Mouse (Mus musculus): ENCODE results near the gene Pgpep1. TPM values are rescaled to one million over a fixed set of nuclear protein-coding genes. Genes with fewer than 3 reads are reported as not detected.

Pgpep1 gene
- polyA plus RNA-seq, 1 experiment, result 38.5 TPM

DNA sequence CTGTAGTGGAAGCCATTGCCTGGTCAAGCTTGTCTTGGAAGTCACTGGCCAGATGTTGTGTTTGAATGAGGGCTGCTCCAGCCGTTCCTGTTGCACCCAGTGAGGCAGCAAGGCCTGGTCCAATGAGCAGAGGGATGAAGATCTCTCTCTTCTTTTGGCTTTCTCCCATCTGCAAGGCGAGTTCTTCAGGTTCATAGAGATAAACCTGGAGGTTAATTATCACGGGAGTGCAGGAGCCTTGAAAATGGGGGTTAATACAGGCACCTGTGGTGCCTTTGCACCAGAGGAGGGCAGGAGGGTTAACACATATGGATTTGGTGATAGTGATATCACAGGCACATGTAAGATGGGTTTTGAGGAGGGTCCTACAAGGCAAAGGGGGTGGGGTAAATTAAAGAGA, 38.0 kb downstream of the Pgpep1 start:
- H3K4me3 ChIP-seq, result no peak overlapping the region
- H3K79me2 ChIP-seq (ENCODE audit: control insufficient read depth, insufficient read depth), result no peaks in the 10 kb centered on the region
- no peaks in the 10 kb centered on the region for H3K36me3 ChIP-seq (ENCODE audit: control insufficient read depth, insufficient read depth)
- H3K4me2 ChIP-seq (ENCODE audit: low read depth), result no peak overlapping the region
- H3ac ChIP-seq (ENCODE audit: control insufficient read depth, insufficient read length), result no peak overlapping the region
- H3K27me3 ChIP-seq (ENCODE audit: control insufficient read depth, insufficient read depth, insufficient read length), result no peaks in the 10 kb centered on the region
- no peak for TF ChIP-seq REST (IDR thresholded peaks at IDR 0.05; ENCODE audit: insufficient read depth, insufficient read length)
- TF ChIP-seq TCF3 (IDR thresholded peaks at IDR 0.05; ENCODE audit: insufficient read length, low read depth), result no peak
- no peak for TF ChIP-seq POLR2A (IDR thresholded peaks at IDR 0.05; ENCODE audit: insufficient read length, low read depth)
- TF ChIP-seq MYOD1 (IDR thresholded peaks at IDR 0.05; ENCODE audit: control insufficient read depth in 1 of 3, insufficient read length in 2 of 3, low read depth in 2 of 3), result no peak

- TF ChIP-seq CEBPB (IDR thresholded peaks at IDR 0.05; ENCODE audit: insufficient read depth, poor library complexity, severe bottlenecking) (no peak), SRF (IDR thresholded peaks at IDR 0.05; ENCODE audit: control insufficient read depth, insufficient read length, low read depth) (no peak), USF1 (IDR thresholded peaks at IDR 0.05; ENCODE audit: low read depth) (no peak), TCF3 (IDR thresholded peaks at IDR 0.05; ENCODE audit: insufficient read length, low read depth) (no peak), MYOG (IDR thresholded peaks at IDR 0.05; ENCODE audit: control insufficient read depth in 1 of 3, insufficient read depth in 1 of 3, insufficient read length in 2 of 3, low read depth in 2 of 3) (no peak), E2F4 (IDR thresholded peaks at IDR 0.05; ENCODE audit: insufficient read depth) (no peak), POLR2A (IDR thresholded peaks at IDR 0.05; ENCODE audit: insufficient read length, low read depth) (no peak), MAX (IDR thresholded peaks at IDR 0.05; ENCODE audit: low read depth) (no peak), REST (IDR thresholded peaks at IDR 0.05; ENCODE audit: insufficient read depth, insufficient read length) (no peak), TCF12 (IDR thresholded peaks at IDR 0.05; ENCODE audit: insufficient read depth, poor library complexity, severe bottlenecking) (no peak)
- Histone ChIP-seq H3ac (ENCODE audit: control insufficient read depth, insufficient read length) (no peak overlapping the region), H3K27me3 (ENCODE audit: control insufficient read depth, insufficient read depth, insufficient read length) (no peaks in the 10 kb centered on the region), H3K4me2 (ENCODE audit: low read depth) (no peak overlapping the region), H3K79me2 (ENCODE audit: control insufficient read depth, insufficient read depth) (no peaks in the 10 kb centered on the region), H3K36me3 (ENCODE audit: control insufficient read depth, insufficient read depth) (no peaks in the 10 kb centered on the region), H3K4me3 (no peak overlapping the region)
These were observed 41.3 kb downstream of the Pgpep1 start for GRCm38 (mm10) chr8:70618888-70619334.

DNA sequence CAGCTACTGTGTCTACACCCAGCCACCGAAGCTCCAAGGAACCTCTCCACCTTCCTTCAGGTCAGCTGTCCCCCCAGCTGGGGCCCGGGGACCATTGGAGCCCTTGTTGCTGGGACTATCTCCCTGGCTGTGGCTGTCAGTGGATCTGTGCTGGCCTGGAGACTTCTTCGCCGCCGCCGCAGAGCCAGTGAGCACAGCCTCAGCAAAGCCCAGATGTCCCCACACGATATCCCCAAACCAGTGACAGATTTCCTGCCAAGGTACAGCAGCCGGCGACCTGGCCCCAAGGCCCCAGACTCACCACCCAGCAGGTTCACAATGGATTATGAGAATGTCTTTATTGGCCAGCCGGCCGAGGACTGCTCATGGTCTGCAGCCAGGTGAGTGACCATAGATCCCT, 42.2 kb downstream of the Pgpep1 start:
- H3K4me3 ChIP-seq, result no peak overlapping the region

DNA sequence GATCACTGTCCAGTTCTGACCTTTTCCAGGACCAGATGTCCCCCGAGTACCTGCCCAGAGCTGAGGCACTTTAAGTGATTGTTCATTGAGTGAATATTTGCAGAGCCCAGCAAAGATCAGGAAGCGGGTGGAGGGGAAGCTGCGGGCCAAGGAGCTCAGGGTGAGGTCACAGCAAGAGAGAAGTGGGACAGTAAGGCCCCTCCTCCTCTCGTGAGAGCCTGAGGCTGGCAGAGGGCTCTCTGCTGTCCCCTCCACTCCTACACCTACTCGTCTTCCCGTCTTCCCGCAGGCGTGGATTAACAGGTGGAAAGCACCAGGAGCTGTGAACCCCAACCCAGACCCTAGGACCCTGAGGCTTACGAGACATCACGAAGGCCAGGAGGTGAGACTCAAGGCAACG, 43.5 kb downstream of the Pgpep1 start:
- no peak for TF ChIP-seq CEBPB (IDR thresholded peaks at IDR 0.05; ENCODE audit: insufficient read depth, poor library complexity, severe bottlenecking)
- TF ChIP-seq SRF (IDR thresholded peaks at IDR 0.05; ENCODE audit: control insufficient read depth, insufficient read length, low read depth), result no peak
- no peak for TF ChIP-seq TCF12 (IDR thresholded peaks at IDR 0.05; ENCODE audit: insufficient read depth, poor library complexity, severe bottlenecking)
- no peak for TF ChIP-seq USF1 (IDR thresholded peaks at IDR 0.05; ENCODE audit: low read depth)
- no peak for TF ChIP-seq MYOG (IDR thresholded peaks at IDR 0.05; ENCODE audit: control insufficient read depth in 1 of 3, insufficient read depth in 1 of 3, insufficient read length in 2 of 3, low read depth in 2 of 3)
- no peak for TF ChIP-seq TCF3 (IDR thresholded peaks at IDR 0.05; ENCODE audit: insufficient read length, low read depth)
- TF ChIP-seq REST (IDR thresholded peaks at IDR 0.05; ENCODE audit: insufficient read depth, insufficient read length), result no peak
- TF ChIP-seq MAX (IDR thresholded peaks at IDR 0.05; ENCODE audit: low read depth), result no peak
- no peak overlapping the region for H3K4me3 ChIP-seq
- H3K4me2 ChIP-seq (ENCODE audit: low read depth), result no peak overlapping the region
- no peaks in the 10 kb centered on the region for H3K79me2 ChIP-seq (ENCODE audit: control insufficient read depth, insufficient read depth)
- H3K36me3 ChIP-seq (ENCODE audit: control insufficient read depth, insufficient read depth), result no peaks in the 10 kb centered on the region
- H3K27me3 ChIP-seq (ENCODE audit: control insufficient read depth, insufficient read depth, insufficient read length), result no peaks in the 10 kb centered on the region
- H3ac ChIP-seq (ENCODE audit: control insufficient read depth, insufficient read length), result no peak overlapping the region

More for the DNA sequence above, 42.2 kb downstream of the Pgpep1 start:
- no peaks in the 10 kb centered on the region for H3K79me2 ChIP-seq (ENCODE audit: control insufficient read depth, insufficient read depth)
- H3ac ChIP-seq (ENCODE audit: control insufficient read depth, insufficient read length), result no peak overlapping the region
- no peak overlapping the region for H3K4me2 ChIP-seq (ENCODE audit: low read depth)
- H3K36me3 ChIP-seq (ENCODE audit: control insufficient read depth, insufficient read depth), result no peaks in the 10 kb centered on the region
- TF ChIP-seq E2F4 (IDR thresholded peaks at IDR 0.05; ENCODE audit: insufficient read depth) (no peak), MAX (IDR thresholded peaks at IDR 0.05; ENCODE audit: low read depth) (no peak), TCF12 (IDR thresholded peaks at IDR 0.05; ENCODE audit: insufficient read depth, poor library complexity, severe bottlenecking) (no peak), TCF3 (IDR thresholded peaks at IDR 0.05; ENCODE audit: insufficient read length, low read depth) (no peak), POLR2A (IDR thresholded peaks at IDR 0.05; ENCODE audit: insufficient read length, low read depth) (no peak), POLR2AphosphoS2 (IDR thresholded peaks at IDR 0.05; ENCODE audit: insufficient read length, low read depth) (no peak)
- no peaks in the 10 kb centered on the region for H3K27me3 ChIP-seq (ENCODE audit: control insufficient read depth, insufficient read depth, insufficient read length)

DNA sequence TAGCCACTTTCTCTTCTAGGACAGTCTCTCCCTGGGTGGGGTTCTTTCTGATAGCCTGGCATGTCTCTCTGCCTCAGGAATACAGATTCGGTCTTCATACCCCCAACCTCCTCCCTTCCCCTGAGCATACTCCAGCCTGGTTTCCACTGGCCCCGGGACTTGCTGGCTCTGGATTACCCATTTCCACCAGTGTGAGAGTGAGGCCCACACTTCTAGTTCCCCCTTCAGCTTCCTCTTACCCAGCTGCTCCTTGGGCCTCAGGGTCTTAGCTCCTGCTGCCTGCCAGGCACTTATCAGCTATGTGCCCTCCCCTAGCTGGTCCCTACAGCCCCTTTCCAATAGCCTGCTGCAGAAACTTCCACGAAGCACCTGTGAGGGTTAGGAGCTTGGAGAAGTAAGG, 44.3 kb downstream of the Pgpep1 start, which contains the start of gene Lrrc25:
TSS of gene Lrrc25 (plus strand) at position 262 of the 400 bp plus-strand sequence.
- Histone ChIP-seq H3K36me3 (ENCODE audit: control insufficient read depth, insufficient read depth) (no peaks in the 10 kb centered on the region), H3K4me3 (no peak within 1 kb of the TSS), H3K27me3 (ENCODE audit: control insufficient read depth, insufficient read depth, insufficient read length) (no peaks in the 10 kb centered on the region), H3K4me2 (ENCODE audit: low read depth) (no peak within 1 kb of the TSS), H3K79me2 (ENCODE audit: control insufficient read depth, insufficient read depth) (no peaks in the 10 kb centered on the region), H3ac (ENCODE audit: control insufficient read depth, insufficient read length) (no peak within 1 kb of the TSS)
- TF ChIP-seq SRF (IDR thresholded peaks at IDR 0.05; ENCODE audit: control insufficient read depth, insufficient read length, low read depth), result no peak
- TF ChIP-seq TCF12 (IDR thresholded peaks at IDR 0.05; ENCODE audit: insufficient read depth, poor library complexity, severe bottlenecking), result no peak
- no peak for TF ChIP-seq MYOD1 (IDR thresholded peaks at IDR 0.05; ENCODE audit: control insufficient read depth in 1 of 3, insufficient read length in 2 of 3, low read depth in 2 of 3)
- TF ChIP-seq USF1 (IDR thresholded peaks at IDR 0.05; ENCODE audit: low read depth), result no peak
- no peak for TF ChIP-seq E2F4 (IDR thresholded peaks at IDR 0.05; ENCODE audit: insufficient read depth)
- TF ChIP-seq CEBPB (IDR thresholded peaks at IDR 0.05; ENCODE audit: insufficient read depth, poor library complexity, severe bottlenecking), result no peak
- TF ChIP-seq MAX (IDR thresholded peaks at IDR 0.05; ENCODE audit: low read depth), result no peak
- TF ChIP-seq REST (IDR thresholded peaks at IDR 0.05; ENCODE audit: insufficient read depth, insufficient read length), result no peak
- TF ChIP-seq POLR2AphosphoS2 (IDR thresholded peaks at IDR 0.05; ENCODE audit: insufficient read length, low read depth), result no peak
- TF ChIP-seq POLR2A (IDR thresholded peaks at IDR 0.05; ENCODE audit: insufficient read length, low read depth), result no peak
- TF ChIP-seq MYOG (IDR thresholded peaks at IDR 0.05; ENCODE audit: control insufficient read depth in 1 of 3, insufficient read depth in 1 of 3, insufficient read length in 2 of 3, low read depth in 2 of 3), result no peak

Measured in myocyte (in vitro differentiated cells).